Mouse (Mus musculus): ENCODE measurements at regions not wholly inside any gene's neighbourhood (a gene's known extent, or its start where the extent isn't known, plus 50 kb on each side); places are given as distances from the start of the nearest gene placed in this dataset.

GRCm38 (mm10) chr10:25857954-25858616, 220.0 kb upstream of the Gm9767 start:
- peak in 1 of 2 experiments; percentile 12 for DNase-seq (ENCODE audit: low spot score in 2 of 2)

- no peak for DNase-seq (ENCODE audit: low spot score in 2 of 2)
These were observed 233.7 kb upstream of the Gm9767 start for GRCm38 (mm10) chr10:25844348-25844747.

- DNase-seq (ENCODE audit: low spot score in 2 of 2), result no peak
These were observed 248.8 kb upstream of the Gm9767 start for GRCm38 (mm10) chr10:25829275-25829674.

GRCm38 (mm10) chr10:25804223-25804622, 268.2 kb upstream of the Smlr1 start:
- no peak for DNase-seq (ENCODE audit: low spot score in 2 of 2)

GRCm38 (mm10) chr10:25801499-25801898, 265.4 kb upstream of the Smlr1 start:
- no peak for DNase-seq (ENCODE audit: low spot score in 2 of 2)

- DNase-seq (ENCODE audit: low spot score in 2 of 2), result no peak
These were observed 262.8 kb upstream of the Smlr1 start for GRCm38 (mm10) chr10:25798881-25799280.

GRCm38 (mm10) chr10:25790363-25790821, 254.3 kb upstream of the Smlr1 start:
- DNase-seq (ENCODE audit: low spot score in 2 of 2), result no peak

GRCm38 (mm10) chr10:25788660-25789059, 252.6 kb upstream of the Smlr1 start:
- no peak for DNase-seq (ENCODE audit: low spot score in 2 of 2)

- DNase-seq (ENCODE audit: low spot score in 2 of 2), result no peak
These were observed 251.9 kb upstream of the Smlr1 start for GRCm38 (mm10) chr10:25788004-25788403.

GRCm38 (mm10) chr10:25783861-25784260, 247.8 kb upstream of the Smlr1 start:
- no peak for DNase-seq (ENCODE audit: low spot score in 2 of 2)

GRCm38 (mm10) chr10:25779476-25779875, 243.4 kb upstream of the Smlr1 start:
- no peak for DNase-seq (ENCODE audit: low spot score in 2 of 2)

GRCm38 (mm10) chr10:25777717-25778116, 241.7 kb upstream of the Smlr1 start:
- DNase-seq (ENCODE audit: low spot score in 2 of 2), result no peak

GRCm38 (mm10) chr10:25776697-25777096, 240.6 kb upstream of the Smlr1 start:
- no peak for DNase-seq (ENCODE audit: low spot score in 2 of 2)

GRCm38 (mm10) chr10:25770051-25770450, 234.0 kb upstream of the Smlr1 start:
- DNase-seq (ENCODE audit: low spot score in 2 of 2), result no peak

- no peak for DNase-seq (ENCODE audit: low spot score in 2 of 2)
These were observed 232.4 kb upstream of the Smlr1 start for GRCm38 (mm10) chr10:25768456-25768855.

- DNase-seq (ENCODE audit: low spot score in 2 of 2), result no peak
These were observed 218.2 kb upstream of the Smlr1 start for GRCm38 (mm10) chr10:25754300-25754699.

GRCm38 (mm10) chr10:25742678-25743077, 206.6 kb upstream of the Smlr1 start:
- peak in 1 of 2 experiments; percentile 11 for DNase-seq (ENCODE audit: low spot score in 2 of 2)

GRCm38 (mm10) chr10:25740956-25741355, 204.9 kb upstream of the Smlr1 start:
- no peak for DNase-seq (ENCODE audit: low spot score in 2 of 2)

- DNase-seq (ENCODE audit: low spot score in 2 of 2), result no peak
These were observed 194.4 kb upstream of the Smlr1 start for GRCm38 (mm10) chr10:25730470-25730869.

GRCm38 (mm10) chr10:25723966-25724365, 187.9 kb upstream of the Smlr1 start:
- no peak for DNase-seq (ENCODE audit: low spot score in 2 of 2)

- DNase-seq (ENCODE audit: low spot score in 2 of 2), result no peak
These were observed 179.7 kb upstream of the Smlr1 start for GRCm38 (mm10) chr10:25715747-25716146.

GRCm38 (mm10) chr10:25714636-25715035, 178.6 kb upstream of the Smlr1 start:
- DNase-seq (ENCODE audit: low spot score in 2 of 2), result no peak

GRCm38 (mm10) chr10:25714041-25714440, 178.0 kb upstream of the Smlr1 start:
- peak; percentile 12 to 17 for DNase-seq (ENCODE audit: low spot score in 2 of 2)

- DNase-seq (ENCODE audit: low spot score in 2 of 2), result peak in 1 of 2 experiments; percentile 15
These were observed 171.9 kb upstream of the Smlr1 start for GRCm38 (mm10) chr10:25707951-25708350.

All from layer of hippocampus, adult 8-10 months (tissue).